Mouse (Mus musculus): ENCODE results near the gene Ccdc13. TPM values are rescaled to one million over a fixed set of nuclear protein-coding genes. Genes with fewer than 3 reads are reported as not detected.

Gene Ccdc13
- total RNA-seq, 4 experiments from 2014 or later, result 6.1 to 7.6 (median 6.5) TPM

DNA sequence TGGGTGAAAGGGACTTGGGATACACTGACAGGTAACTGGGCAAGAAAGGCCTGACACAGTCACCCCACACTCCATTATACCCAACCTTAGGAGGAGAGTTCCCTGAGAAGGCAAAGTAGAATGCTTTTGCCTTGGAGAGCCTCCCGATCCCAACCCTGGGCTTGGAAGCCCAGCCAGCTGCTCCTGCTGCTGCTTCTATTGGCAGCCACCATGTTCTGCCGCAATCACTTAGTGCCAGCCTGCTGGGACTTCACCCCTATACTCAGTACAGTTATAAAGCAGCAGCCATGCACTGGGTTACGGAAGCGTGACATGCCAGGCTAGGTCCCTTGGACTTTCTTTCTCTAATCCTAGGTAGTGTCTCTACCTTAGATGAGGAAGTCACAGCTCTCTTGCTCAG, 7.9 kb upstream of the Ccdc13 start:
- DNase-seq (ENCODE audit: low spot score in 2 of 2), result no peak

DNA sequence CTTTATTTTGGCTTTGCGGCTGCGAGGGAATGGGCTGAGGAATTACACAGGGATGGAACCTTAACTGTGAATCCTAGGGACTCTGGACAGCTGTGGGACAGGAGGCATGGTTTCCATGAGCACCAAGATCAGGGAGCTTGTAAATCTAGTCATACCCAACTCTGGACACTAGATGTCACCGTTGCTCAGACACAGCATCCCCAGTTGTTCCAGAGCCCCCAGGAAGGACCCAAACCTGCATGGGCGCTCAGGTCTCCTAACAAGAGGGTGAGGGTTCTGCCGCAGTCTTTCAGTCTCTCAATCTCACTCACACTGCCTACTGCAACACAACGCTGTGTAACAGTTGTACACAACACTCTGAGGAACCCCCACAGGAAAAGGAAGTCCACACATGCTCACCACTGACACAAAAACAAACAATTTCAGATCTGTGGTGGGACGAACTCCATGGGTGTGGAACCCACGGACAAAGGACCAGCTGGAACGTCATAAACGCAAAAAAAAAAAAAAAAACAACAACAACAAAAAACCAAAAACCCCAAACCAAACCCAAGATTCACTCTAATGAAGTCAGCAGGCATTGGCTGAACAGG, 7.4 kb upstream of the Ccdc13 start:
- DNase-seq (ENCODE audit: low spot score in 2 of 2), result no peak

GRCm38 (mm10) chr9:121842914-121843313, 3.7 kb upstream of the Ccdc13 start:
- no peak for DNase-seq (ENCODE audit: low spot score in 2 of 2)

- DNase-seq (ENCODE audit: low spot score in 2 of 2), result no peak
Measured at GRCm38 (mm10) chr9:121839622-121839965, 333 bp upstream of the Ccdc13 start.

GRCm38 (mm10) chr9:121838008-121838407, 1.3 kb downstream of the Ccdc13 start:
- no peak for DNase-seq (ENCODE audit: low spot score in 2 of 2)

DNA sequence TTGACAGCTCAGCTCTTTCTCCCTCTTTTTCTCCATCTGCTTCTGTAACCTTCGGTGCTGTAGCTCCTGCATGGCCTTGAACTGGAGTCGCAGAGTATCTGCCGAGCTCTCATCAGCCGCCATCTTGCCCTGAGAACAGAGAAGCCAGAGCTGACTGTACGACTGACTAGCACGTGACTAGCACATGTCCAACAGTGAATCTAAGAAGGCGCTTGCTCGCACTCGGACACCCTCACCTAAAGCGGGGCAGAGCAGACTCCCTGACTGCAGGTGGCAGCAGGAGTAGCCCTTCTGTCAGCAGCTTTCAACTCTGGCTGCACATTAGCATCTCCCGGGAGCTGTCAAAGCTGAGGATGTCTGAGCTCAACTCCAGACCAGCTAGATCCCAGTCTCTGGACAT, 5.4 kb downstream of the Ccdc13 start:
- DNase-seq (ENCODE audit: low spot score in 2 of 2), result no peak

GRCm38 (mm10) chr9:121830956-121831293, 8.3 kb downstream of the Ccdc13 start:
- peak; percentile 64 to 72 for DNase-seq (ENCODE audit: low spot score in 2 of 2)

DNA sequence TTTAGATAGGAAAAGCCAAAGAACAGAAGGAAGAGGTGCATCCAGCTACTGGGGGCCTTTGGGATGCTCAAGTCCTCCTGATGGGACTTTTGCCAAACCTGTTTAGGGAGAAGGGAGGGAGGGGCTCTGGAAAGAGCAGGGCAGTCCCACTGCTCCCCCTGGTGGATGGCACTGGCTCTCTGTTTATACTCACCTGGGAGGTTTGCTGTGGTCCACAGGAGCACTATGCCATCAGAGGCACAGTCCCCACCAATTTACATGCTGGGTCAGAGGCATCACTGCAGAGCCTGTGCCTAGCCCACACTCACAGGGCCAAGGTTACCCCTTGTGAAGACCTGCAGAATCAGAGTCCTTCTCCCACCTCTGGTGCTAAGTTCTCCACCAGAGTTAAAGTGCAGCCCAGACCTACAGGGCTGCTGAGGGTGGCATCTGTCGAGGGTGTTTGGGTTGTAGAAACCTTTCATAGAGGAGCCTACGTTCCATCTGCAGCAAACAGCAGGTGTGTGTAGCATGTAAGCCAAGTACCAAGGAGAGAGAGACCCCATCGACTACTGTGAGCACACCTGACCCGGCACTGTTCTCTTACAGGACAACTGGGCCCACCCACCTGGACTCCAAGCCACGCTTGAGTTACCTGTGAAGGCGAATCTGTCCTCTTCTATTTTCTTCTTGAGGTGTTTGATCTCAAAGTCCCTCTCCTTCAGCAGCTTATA, 8.9 kb downstream of the Ccdc13 start:
- DNase-seq (ENCODE audit: low spot score in 2 of 2), result no peak

DNA sequence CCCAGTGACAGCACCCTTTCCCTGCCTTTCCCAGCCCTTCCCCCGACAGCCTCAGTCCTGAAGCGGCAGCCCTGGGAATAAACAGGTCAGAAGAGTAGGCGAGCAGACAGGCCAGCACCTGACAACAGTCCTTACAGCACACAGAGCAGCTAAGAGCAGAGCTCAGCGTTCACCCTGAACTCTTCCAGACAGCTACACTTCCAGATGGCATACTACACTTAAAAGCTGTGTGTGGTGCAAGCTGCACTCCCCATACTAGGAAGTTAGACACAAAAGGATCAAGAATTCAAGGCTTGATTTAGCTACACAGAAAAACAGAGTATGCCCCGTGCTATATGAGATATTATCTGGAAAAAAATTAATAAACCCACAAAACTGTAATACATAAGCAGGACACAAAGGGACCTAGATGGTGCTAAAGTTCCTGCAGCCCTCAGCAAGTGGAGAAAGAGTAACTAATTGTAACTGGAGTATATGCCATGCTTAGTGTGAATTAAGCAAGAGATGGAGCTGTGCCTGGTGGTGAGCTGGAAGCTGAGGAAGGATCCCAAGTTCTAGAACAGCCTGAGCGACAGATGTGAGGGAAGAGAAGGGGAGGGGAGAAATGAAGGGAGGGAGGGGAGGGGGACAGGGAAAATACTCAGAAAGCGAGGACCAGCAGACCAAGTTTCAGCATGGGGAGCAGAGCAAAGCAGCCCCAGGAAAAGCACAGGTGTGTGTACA, 9.8 kb downstream of the Ccdc13 start:
- no peak for DNase-seq (ENCODE audit: low spot score in 2 of 2)

GRCm38 (mm10) chr9:121828314-121828713, 10.9 kb downstream of the Ccdc13 start:
- no peak for DNase-seq (ENCODE audit: low spot score in 2 of 2)

- peak in 1 of 2 experiments; percentile 62 for DNase-seq (ENCODE audit: low spot score in 2 of 2)
Measured at GRCm38 (mm10) chr9:121826356-121826755, 12.9 kb downstream of the Ccdc13 start.

DNA sequence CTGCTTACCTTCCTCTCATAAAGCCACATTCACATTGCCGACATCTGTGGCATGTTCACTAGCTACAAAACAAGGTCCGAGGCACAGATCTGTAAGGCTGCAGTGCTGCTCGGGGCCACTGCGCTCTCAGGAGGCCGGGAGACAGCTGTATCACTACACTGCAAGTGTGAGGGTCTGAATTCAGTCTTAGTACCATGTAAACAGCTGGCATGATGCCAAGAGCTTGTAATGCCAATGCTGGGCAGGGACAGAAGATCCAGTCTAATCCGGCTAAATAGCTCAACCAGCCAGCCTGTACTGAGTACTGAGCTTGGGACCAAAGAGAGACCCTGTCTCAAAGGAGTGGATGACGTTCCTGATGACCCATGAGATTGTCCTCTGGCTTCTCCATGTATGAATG, 15.3 kb downstream of the Ccdc13 start:
- DNase-seq (ENCODE audit: low spot score in 2 of 2), result no peak

DNA sequence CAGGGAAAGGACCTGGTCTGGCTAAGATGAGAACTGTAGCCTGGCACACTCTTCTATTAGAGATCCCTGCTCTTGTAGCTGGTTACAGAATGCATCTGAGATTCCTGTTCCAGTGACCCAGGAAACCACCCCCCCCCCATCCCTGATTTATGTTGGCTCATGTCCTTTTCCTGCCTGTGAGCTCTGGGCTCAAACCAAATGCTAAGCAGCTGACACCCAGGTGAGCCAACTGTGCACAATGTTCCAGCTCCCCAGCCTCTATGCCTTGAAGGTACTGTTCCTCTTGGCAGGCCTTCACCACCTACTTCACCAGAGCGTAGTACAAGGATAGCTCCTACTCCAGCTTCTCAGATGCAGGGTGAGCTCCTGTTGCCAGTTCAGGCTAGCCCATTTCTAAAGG, 16.2 kb downstream of the Ccdc13 start:
- no peak for DNase-seq (ENCODE audit: low spot score in 2 of 2)

DNA sequence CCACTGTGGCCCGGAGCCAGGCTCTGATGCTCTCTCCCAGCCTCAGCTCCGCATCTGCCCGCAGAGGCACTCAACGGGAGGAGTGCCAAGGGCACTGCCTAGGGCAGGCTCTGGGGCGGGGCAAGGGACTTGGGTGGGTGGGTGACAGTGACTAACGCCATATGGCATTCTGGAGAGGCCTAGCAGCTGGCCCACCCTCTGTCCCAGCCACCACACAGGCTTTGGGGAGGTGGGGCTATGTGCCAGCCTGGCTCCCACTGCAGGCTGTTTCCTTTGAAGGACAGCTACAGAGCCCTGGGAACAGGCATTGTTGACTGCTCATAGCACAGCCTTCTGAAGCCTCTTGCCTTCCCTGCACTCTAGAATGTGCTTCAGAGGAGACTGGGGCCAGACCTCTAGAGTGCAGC, 16.7 kb downstream of the Ccdc13 start:
- peak in 1 of 2 experiments; percentile 63 for DNase-seq (ENCODE audit: low spot score in 2 of 2)

GRCm38 (mm10) chr9:121820765-121821164, 18.5 kb downstream of the Ccdc13 start:
- no peak for DNase-seq (ENCODE audit: low spot score in 2 of 2)

GRCm38 (mm10) chr9:121819771-121820471, 19.3 kb downstream of the Ccdc13 start:
- DNase-seq (ENCODE audit: low spot score in 2 of 2), result no peak

DNA sequence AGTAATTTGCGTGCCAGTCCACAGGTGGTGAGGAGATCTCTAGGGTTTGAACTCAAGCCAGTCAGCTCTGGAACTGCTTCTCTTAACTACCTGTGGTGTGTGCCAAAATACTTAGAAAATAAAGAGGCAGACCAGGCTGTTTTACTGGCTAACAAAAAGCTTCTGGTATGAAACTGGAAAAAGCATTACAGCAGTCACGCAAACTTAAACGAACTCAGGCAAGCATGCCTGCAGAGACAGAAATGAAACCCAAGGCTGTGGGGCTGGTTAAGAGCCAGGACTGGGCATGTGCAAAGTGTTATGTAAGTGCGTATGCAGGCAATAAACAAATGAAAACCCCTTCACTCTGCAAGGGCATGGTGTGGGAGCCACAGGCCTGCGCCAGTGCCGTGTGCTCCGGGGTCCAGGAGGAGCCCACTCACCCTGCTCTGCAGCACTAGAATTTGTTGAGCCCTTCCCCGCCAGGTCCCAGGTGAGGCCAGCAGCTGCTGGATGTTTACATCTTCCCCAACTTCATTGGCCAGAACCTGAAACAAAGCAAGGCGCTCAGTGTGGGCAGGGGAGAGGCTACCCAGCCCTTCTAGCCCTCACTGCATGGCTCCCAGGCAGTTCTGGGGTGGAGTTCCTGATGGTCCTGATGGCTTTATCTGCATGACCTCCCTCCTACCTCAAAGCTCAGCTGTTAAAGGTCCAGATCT, 20.0 kb downstream of the Ccdc13 start:
- DNase-seq (ENCODE audit: low spot score in 2 of 2), result no peak

- no peak for DNase-seq (ENCODE audit: low spot score in 2 of 2)
Measured at GRCm38 (mm10) chr9:121815183-121815582, 24.1 kb downstream of the Ccdc13 start.

- peak in 1 of 2 experiments; percentile 77 for DNase-seq (ENCODE audit: low spot score in 2 of 2)
Measured at GRCm38 (mm10) chr9:121810081-121810821, 29.0 kb downstream of the Ccdc13 start.

GRCm38 (mm10) chr9:121808511-121808910, 30.8 kb downstream of the Ccdc13 start:
- no peak for DNase-seq (ENCODE audit: low spot score in 2 of 2)

DNA sequence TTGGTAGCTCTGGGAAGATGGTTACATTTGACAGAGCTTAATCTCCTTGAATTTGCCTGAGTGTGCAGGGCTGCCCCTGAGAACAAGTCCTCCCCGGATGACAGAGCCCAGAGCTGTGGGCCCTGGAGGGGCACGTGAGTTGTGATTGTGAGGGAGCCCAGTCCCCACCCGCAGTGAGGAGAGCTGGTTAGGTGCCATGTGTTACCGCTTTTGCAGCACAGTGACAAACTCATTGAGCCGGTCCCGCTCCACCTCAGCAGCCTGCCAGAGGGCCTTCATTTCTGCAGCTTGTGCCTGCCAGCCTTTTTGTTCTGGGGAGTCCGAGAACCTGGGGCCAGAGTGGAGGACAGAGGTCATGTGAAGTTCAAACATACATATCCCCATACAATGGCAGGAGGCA, 31.3 kb downstream of the Ccdc13 start:
- DNase-seq (ENCODE audit: low spot score in 2 of 2), result no peak
